Mouse (Mus musculus): ENCODE results near the gene Stk11.

DNA sequence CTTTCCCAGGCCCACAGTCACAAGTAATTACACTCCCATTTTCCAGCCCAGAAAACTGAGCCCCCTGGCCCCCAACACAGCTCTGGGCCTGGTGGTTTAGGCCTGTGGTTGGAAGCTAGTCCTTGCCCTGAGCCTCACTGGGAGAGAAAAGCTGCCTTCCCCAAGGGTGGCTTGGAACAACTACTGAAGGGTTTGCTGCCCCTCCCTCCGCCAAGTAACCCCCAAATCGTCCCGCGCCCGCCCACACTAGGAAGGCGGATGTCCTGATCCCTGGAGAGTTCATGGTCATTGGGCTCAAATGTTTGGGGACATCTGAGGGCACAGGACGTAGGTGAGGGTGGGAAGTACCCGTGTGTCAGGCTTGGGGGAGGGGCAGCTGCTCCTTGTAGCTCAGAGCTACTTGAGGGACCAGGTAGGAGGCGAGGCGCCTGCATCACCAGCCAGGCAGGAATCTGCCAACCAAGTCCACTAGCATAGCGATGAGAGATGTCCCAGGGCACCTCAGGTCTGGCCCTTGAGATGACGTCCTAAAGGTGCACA is 43.5 kb downstream of the Stk11 start:
- TF ChIP-seq CTCF (IDR thresholded peaks at IDR 0.05; ENCODE audit: low read depth) (no peak), EP300 (IDR thresholded peaks at IDR 0.05; ENCODE audit: low read depth) (no peak)
